Mouse (Mus musculus) CH12.LX (cell line): Measurements from ENCODE around the gene Ddx46. TPM values are rescaled to one million over a fixed set of nuclear protein-coding genes. Genes with fewer than 3 reads are reported as not detected.

ENCODE experiments used
- DNase-seq: peaks from one replicate; pipeline ENCODE4 v3.0.0-alpha.2; 2013; ENCODE audit errors: extremely low read depth
- H3K27ac ChIP-seq: 2 replicates; pipeline ENCODE4 v1.5.1; 2012; ENCODE audit warnings: low read depth, mild to moderate bottlenecking, control low read depth, moderate library complexity; ENCODE audit not compliant: insufficient read depth
- H3K27me3 ChIP-seq: replicated peaks from 2 replicates; pipeline ENCODE3; 2012; ENCODE audit warnings: inconsistent platforms
- H3K36me3 ChIP-seq, 2 experiments: replicated peaks in 1 of 2; 2 replicates each; pipeline versions ENCODE3 to v1.6.1; 2012; ENCODE audit warnings: inconsistent platforms in 1 of 2, low read length in 1 of 2, mild to moderate bottlenecking in 1 of 2, mixed read lengths in 1 of 2, moderate library complexity in 1 of 2; ENCODE audit not compliant: control insufficient read depth in 1 of 2, insufficient read depth in 1 of 2
- H3K4me1 ChIP-seq, 2 experiments: 2 replicates each; pipeline ENCODE4 v1.6.1; 2012; ENCODE audit warnings: inconsistent platforms in 1 of 2, moderate library complexity in 1 of 2; ENCODE audit not compliant: insufficient read depth in 2 of 2, control insufficient read depth in 1 of 2
- H3K4me2 ChIP-seq: 2 replicates; pipeline ENCODE4 v1.6.1; 2012; ENCODE audit warnings: low read depth, mild to moderate bottlenecking, control low read depth; ENCODE audit not compliant: poor library complexity, insufficient read depth, severe bottlenecking
- H3K4me3 ChIP-seq, 3 experiments: fragments of 150-350 bp in 1 of 3; sonication (generic) in 1 of 3; replicated peaks in 1 of 3; 2 replicates each; pipeline versions ENCODE3 to v1.5.1; 2011 to 2012; ENCODE audit warnings: low read depth in 2 of 3, low read length in 2 of 3, mild to moderate bottlenecking in 2 of 3, moderate library complexity in 2 of 3, control low read depth in 1 of 3, improper control_type of control experiment in 1 of 3, inconsistent platforms in 1 of 3, mixed read lengths in 1 of 3; ENCODE audit not compliant: poor library complexity in 1 of 3
- H3K79me2 ChIP-seq: replicated peaks from 2 replicates; pipeline ENCODE4 v1.6.1; 2012; ENCODE audit warnings: mild to moderate bottlenecking, moderate library complexity; ENCODE audit not compliant: control insufficient read depth, poor library complexity, insufficient read depth, severe bottlenecking; ENCODE audit errors: extremely low read depth
- H3K9ac ChIP-seq: 2 replicates; pipeline ENCODE4 v1.6.1; 2012; ENCODE audit warnings: low read depth, mild to moderate bottlenecking, control low read depth, moderate library complexity; ENCODE audit not compliant: insufficient read depth
- H3K9me3 ChIP-seq: replicated peaks from 2 replicates; pipeline ENCODE3; 2012; ENCODE audit warnings: low read length, inconsistent platforms, mixed read lengths
- BHLHE40 ChIP-seq: IDR thresholded peaks from 2 replicates; pipeline ENCODE4 v1.6.1; 2011; ENCODE audit warnings: mild to moderate bottlenecking, low read depth, low read length, improper control_type of control experiment
- CHD1 ChIP-seq: IDR thresholded peaks from 2 replicates; pipeline ENCODE4 v1.6.1; 2012; ENCODE audit warnings: low read depth, low read length, improper control_type of control experiment, inconsistent platforms
- CHD2 ChIP-seq: IDR thresholded peaks from 2 replicates; pipeline ENCODE4 v1.6.1; 2011; ENCODE audit warnings: low read length, improper control_type of control experiment
- ELF1 ChIP-seq: IDR thresholded peaks from 2 replicates; pipeline ENCODE4 v1.6.1; 2014; ENCODE audit warnings: low read depth, mild to moderate bottlenecking, inconsistent platforms, low read length, improper control_type of control experiment
- EP300 ChIP-seq: IDR thresholded peaks from 2 replicates; pipeline ENCODE4 v1.6.1; 2011; ENCODE audit warnings: low read length, improper control_type of control experiment
- ETS1 ChIP-seq: conservative IDR thresholded peaks from 2 replicates; pipeline ENCODE4 v1.6.1; 2012; ENCODE audit warnings: low read depth, mild to moderate bottlenecking, inconsistent platforms, low read length, improper control_type of control experiment, moderate library complexity
- GABPA ChIP-seq: IDR thresholded peaks from 2 replicates; pipeline ENCODE4 v1.6.1; 2012; ENCODE audit warnings: low read depth, low read length, improper control_type of control experiment, inconsistent platforms; ENCODE audit not compliant: insufficient replicate concordance
- JUN ChIP-seq: IDR thresholded peaks from 2 replicates; pipeline ENCODE4 v1.6.1; 2011; ENCODE audit warnings: low read depth, mild to moderate bottlenecking, low read length, improper control_type of control experiment, moderate library complexity; ENCODE audit not compliant: insufficient read depth
- JUND ChIP-seq: conservative IDR thresholded peaks from 2 replicates; pipeline ENCODE4 v1.6.1; 2011; ENCODE audit warnings: low read depth, low read length, improper control_type of control experiment
- KAT2A ChIP-seq: IDR thresholded peaks from 2 replicates; pipeline ENCODE4 v1.6.1; 2012; ENCODE audit warnings: low read length, improper control_type of control experiment, inconsistent platforms; ENCODE audit not compliant: insufficient replicate concordance
- MAX ChIP-seq: IDR thresholded peaks from 2 replicates; pipeline ENCODE4 v1.6.1; 2011; ENCODE audit warnings: low read length, improper control_type of control experiment
- MEF2A ChIP-seq: IDR thresholded peaks from 2 replicates; pipeline ENCODE4 v1.6.1; 2014; ENCODE audit warnings: low read depth, mild to moderate bottlenecking, inconsistent platforms, low read length, improper control_type of control experiment, borderline replicate concordance
- MXI1 ChIP-seq: IDR thresholded peaks from 2 replicates; pipeline ENCODE4 v1.6.1; 2011; ENCODE audit warnings: mild to moderate bottlenecking, low read depth, low read length, improper control_type of control experiment
- MYC ChIP-seq: IDR thresholded peaks from 2 replicates; pipeline ENCODE4 v1.6.1; 2011; ENCODE audit warnings: low read depth, mild to moderate bottlenecking, improper control_type of control experiment, low read length
- RAD21 ChIP-seq: IDR thresholded peaks from 2 replicates; pipeline ENCODE4 v1.6.1; 2011; ENCODE audit warnings: low read depth, mild to moderate bottlenecking, low read length, improper control_type of control experiment, moderate library complexity
- RCOR1 ChIP-seq: conservative IDR thresholded peaks from 2 replicates; pipeline ENCODE4 v1.6.1; 2012; ENCODE audit warnings: low read depth, mild to moderate bottlenecking, inconsistent platforms, low read length, improper control_type of control experiment
- SIN3A ChIP-seq: IDR thresholded peaks from 2 replicates; pipeline ENCODE4 v1.6.1; 2012; ENCODE audit warnings: low read length, improper control_type of control experiment, inconsistent platforms
- SMC3 ChIP-seq: IDR thresholded peaks from 2 replicates; pipeline ENCODE4 v1.6.1; 2011; ENCODE audit warnings: low read depth, low read length, improper control_type of control experiment
- TBP ChIP-seq: conservative IDR thresholded peaks from 2 replicates; pipeline ENCODE4 v1.6.1; 2011; ENCODE audit warnings: low read depth, low read length, improper control_type of control experiment
- TCF12 ChIP-seq: IDR thresholded peaks from 2 replicates; pipeline ENCODE4 v1.6.1; 2014; ENCODE audit warnings: low read depth, mild to moderate bottlenecking, inconsistent platforms, low read length, improper control_type of control experiment
- UBTF ChIP-seq: IDR thresholded peaks from 2 replicates; pipeline ENCODE4 v1.6.1; 2012; ENCODE audit warnings: low read depth, mild to moderate bottlenecking, inconsistent platforms, low read length, improper control_type of control experiment, moderate library complexity
- USF1 ChIP-seq: IDR thresholded peaks from 2 replicates; pipeline ENCODE4 v1.6.1; 2014; ENCODE audit warnings: low read depth, mild to moderate bottlenecking, inconsistent platforms, low read length, improper control_type of control experiment
- USF2 ChIP-seq: conservative IDR thresholded peaks from 2 replicates; pipeline ENCODE4 v1.6.1; 2011; ENCODE audit warnings: low read depth, low read length, improper control_type of control experiment
- ZC3H11A ChIP-seq: IDR thresholded peaks from 2 replicates; pipeline ENCODE4 v1.6.1; 2012; ENCODE audit warnings: low read depth, mild to moderate bottlenecking, inconsistent platforms, low read length, improper control_type of control experiment
- ZMIZ1 ChIP-seq: IDR thresholded peaks from 2 replicates; pipeline ENCODE4 v1.6.1; 2012; ENCODE audit warnings: low read depth, mild to moderate bottlenecking, inconsistent platforms, low read length, improper control_type of control experiment
- ZNF384 ChIP-seq: IDR thresholded peaks from 2 replicates; pipeline ENCODE4 v1.6.1; 2012; ENCODE audit warnings: low read depth, low read length, improper control_type of control experiment, inconsistent platforms
- dilution Hi-C: fragments of 300-500 bp; cut with MboI; formaldehyde crosslinking; loops from 2 replicates; pipeline ENCODE4 v1.14.3; 2020; ENCODE audit warnings: low sequenced_read_pairs; ENCODE audit not compliant: extremely low pct_unique_long_range_greater_than_20kb, extremely low pct_ligation_motif_present
- in situ Hi-C: fragments of 300-500 bp; cut with MboI; formaldehyde crosslinking; loops from 3 replicates; pipeline ENCODE4 v1.14.3; 2019; ENCODE audit warnings: low sequenced_read_pairs, low pct_ligation_motif_present, low pct_unique_long_range_greater_than_20kb, mixed read lengths
- polyA plus RNA-seq: library from polyadenylated mRNA; unstranded; fragments of >175 nt; gene quantifications from 2 replicates; pipeline ENCODE4 v1.2.1, GENCODE M21; 2012; ENCODE audit warnings: low read depth; ENCODE audit not compliant: insufficient read length
- total RNA-seq, 2 experiments: library from RNA; depleted of rRNA; stranded (reverse); fragments of 300-350 nt in 1 of 2; fragments of >200 nt in 1 of 2; gene quantifications; 2 replicates each; pipeline ENCODE4 v1.2.3; 2012 to 2014

Gene Ddx46
- total and polyA plus RNA-seq, 3 experiments, result 35.4 to 103 (median 36.1) TPM

GRCm38 (mm10) chr13:55721516-55721915 is 86.7 kb downstream of the Ddx46 start:
- DNase-seq, result no peak
- Histone ChIP-seq H3K27me3 (no peaks in the 10 kb centered on the region), H3K4me1 (peaks cover 2 to 11% of the 10 kb centered on the region in 2 experiments; a peak in 2 of 4 replicates), H3K9me3 (no peaks in the 10 kb centered on the region), H3K4me2 (no peak overlapping the region), H3K27ac (no peak overlapping the region), H3K9ac (no peak overlapping the region), H3K79me2 (no peaks in the 10 kb centered on the region), H3K36me3 (peaks cover 33 to 85% of the 10 kb centered on the region in 2 experiments), H3K4me3 (no peak overlapping the region)
- dilution Hi-C loops (no loop called here), in situ Hi-C loops (loop anchor here (10.0 kb wide), 1 partner anchor 117 kb away; no protein-coding TSS in a partner anchor)
- TF ChIP-seq ZMIZ1 (no peak), CHD1 (no peak), KAT2A (no peak), USF1 (no peak), RCOR1 (no peak), GABPA (no peak), RAD21 (no peak), TCF12 (no peak), ELF1 (no peak), ZC3H11A (no peak), JUND (no peak), MAX (no peak), MEF2A (no peak), ZNF384 (no peak), USF2 (no peak), BHLHE40 (no peak), CHD2 (no peak), MXI1 (no peak), JUN (no peak)

DNA sequence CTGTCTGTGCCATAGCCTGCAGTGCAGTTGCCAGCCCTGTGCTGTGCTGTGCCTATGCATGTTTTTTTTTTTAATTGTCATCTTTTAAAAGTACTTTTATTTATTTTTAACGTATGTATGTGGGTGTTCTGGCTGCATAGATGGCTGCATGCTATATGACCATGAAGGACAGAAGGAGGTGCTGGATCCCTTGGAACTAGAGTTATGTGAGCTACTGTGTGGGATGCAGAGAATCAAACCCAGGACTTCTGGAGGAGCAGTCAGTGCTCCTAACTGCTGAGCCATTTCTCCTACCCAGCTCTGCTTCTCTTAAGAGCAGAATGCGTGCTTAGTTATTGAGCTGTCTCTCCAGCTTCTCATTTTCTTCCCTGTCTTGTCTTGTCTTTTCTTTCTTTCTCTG is 87.2 kb downstream of the Ddx46 start:
- DNase-seq, result no peak
- Histone ChIP-seq H3K4me1 (peaks cover 2 to 7% of the 10 kb centered on the region in 2 experiments; a peak in 2 of 4 replicates), H3K4me2 (no peak overlapping the region), H3K4me3 (no peak overlapping the region)
- in situ Hi-C loops, result loop anchor here (10.0 kb wide), 1 partner anchor 117 kb away; no protein-coding TSS in a partner anchor
- no peak for TF ChIP-seq CHD2
- TF ChIP-seq KAT2A, result no peak
- no peak for TF ChIP-seq JUN
- no peak for TF ChIP-seq MYC
- TF ChIP-seq ZMIZ1, result no peak
- TF ChIP-seq UBTF, result no peak
- no peak for TF ChIP-seq SIN3A
- no peak for TF ChIP-seq RAD21
- TF ChIP-seq RCOR1, result no peak
- no peak for TF ChIP-seq SMC3
- no peak for TF ChIP-seq JUND
- no peak for TF ChIP-seq ETS1
- no peak for TF ChIP-seq TCF12
- TF ChIP-seq CHD1, result no peak
- no peak for TF ChIP-seq EP300
- no peak for TF ChIP-seq TBP
- TF ChIP-seq GABPA, result no peak
- TF ChIP-seq, all 38 proteins: peak for 0
- no peak overlapping the region for H3K9ac ChIP-seq
- H3K9me3 ChIP-seq, result no peaks in the 10 kb centered on the region
- no peak overlapping the region for H3K27ac ChIP-seq
- H3K27me3 ChIP-seq, result no peaks in the 10 kb centered on the region
- peaks cover 33 to 83% of the 10 kb centered on the region in 2 experiments for H3K36me3 ChIP-seq
- dilution Hi-C loops, result no loop called here
- H3K79me2 ChIP-seq, result no peaks in the 10 kb centered on the region
